Comparison of ENCODE assay signal across 7 mouse cellular contexts in the genomic region with DNA sequence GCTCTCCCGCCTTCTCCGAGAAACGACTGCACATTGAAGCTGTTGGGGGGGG. TPM values are rescaled to one million over a fixed set of nuclear protein-coding genes. Genes with fewer than 3 reads are reported as not detected.
DNase-seq lines count a peak whose midpoint lies in the region; ATAC-seq lines count a peak whose summit lies in the region.

A gene (plus strand): TSS at position 17 of the 52 bp plus-strand sequence.

- H3K27ac ChIP-seq in forebrain, embryonic 15.5 days (replicated peaks), result peak within 1 kb of the TSS; percentile 99
- peak within 1 kb of the TSS; percentile 99 for H3K27ac ChIP-seq in hindbrain, embryonic 13.5 days
- H3K27ac ChIP-seq in liver, embryonic 16.5 days (ENCODE audit: low read length), result peak within 1 kb of the TSS; percentile 92

- DNase-seq in urinary bladder, adult 2 months (ENCODE audit: low spot score), result no peak
- DNase-seq in urinary bladder, postnatal 4 days (ENCODE audit: low spot score in 2 of 2), result no peak
- DNase-seq in embryo, embryonic 10.5 days (ENCODE audit: low spot score), result no peak
- no peak for DNase-seq in right cerebral cortex, adult 18-20 months

- peak within 1 kb of the TSS; percentile 86 for H3K9ac ChIP-seq in forebrain, embryonic 15.5 days (replicated peaks)
- peak within 1 kb of the TSS; percentile 90 for H3K9ac ChIP-seq in hindbrain, embryonic 13.5 days
- peak within 1 kb of the TSS; percentile 91 for H3K9ac ChIP-seq in liver, embryonic 16.5 days (ENCODE audit: low read depth, low read length)

- 0% methylated on average over 3 of the region's 3 CpGs for WGBS in forebrain, embryonic 15.5 days
- 0% methylated on average over 3 of the region's 3 CpGs for WGBS in hindbrain, embryonic 13.5 days
- WGBS in liver, embryonic 16.5 days (ENCODE audit: insufficient replicate concordance), result 0% methylated on average over 3 of the region's 3 CpGs

- peak within 1 kb of the TSS; percentile 91 for H3K4me3 ChIP-seq in forebrain, embryonic 15.5 days
- H3K4me3 ChIP-seq in hindbrain, embryonic 13.5 days, result peak within 1 kb of the TSS; percentile 67
- H3K4me3 ChIP-seq in liver, embryonic 16.5 days (ENCODE audit: low read depth, low read length), result peak within 1 kb of the TSS; percentile 81

- peaks cover 45% of the 10 kb centered on the region for H3K4me1 ChIP-seq in forebrain, embryonic 15.5 days
- H3K4me1 ChIP-seq in hindbrain, embryonic 13.5 days (replicated peaks), result peaks cover 51% of the 10 kb centered on the region
- H3K4me1 ChIP-seq in liver, embryonic 16.5 days (ENCODE audit: control insufficient read depth, low read depth, low read length), result peaks cover 10% of the 10 kb centered on the region

- H3K36me3 ChIP-seq in forebrain, embryonic 15.5 days, result peaks cover 17% of the 10 kb centered on the region
- H3K36me3 ChIP-seq in hindbrain, embryonic 13.5 days, result peaks cover 21% of the 10 kb centered on the region
- H3K36me3 ChIP-seq in liver, embryonic 16.5 days (ENCODE audit: control insufficient read depth, insufficient read depth), result peaks cover 11% of the 10 kb centered on the region

- no peaks in the 10 kb centered on the region for H3K27me3 ChIP-seq in forebrain, embryonic 15.5 days
- 0 out of 2 replicates have a peak, but pooled peaks cover 4% of the 10 kb centered on the region for H3K27me3 ChIP-seq in hindbrain, embryonic 13.5 days
- H3K27me3 ChIP-seq in liver, embryonic 16.5 days (ENCODE audit: control insufficient read depth, insufficient read depth, low read depth, low read length), result no peaks in the 10 kb centered on the region

- H3K9me3 ChIP-seq in forebrain, embryonic 15.5 days, result no peaks in the 10 kb centered on the region
- no peaks in the 10 kb centered on the region for H3K9me3 ChIP-seq in hindbrain, embryonic 13.5 days
- H3K9me3 ChIP-seq in liver, embryonic 16.5 days (replicated peaks; ENCODE audit: control insufficient read depth, low read length), result no peaks in the 10 kb centered on the region

- no peak for ATAC-seq in forebrain, embryonic 15.5 days (replicated peaks)
- no peak for ATAC-seq in hindbrain, embryonic 13.5 days (ENCODE audit: low FRiP score)
- no peak for ATAC-seq in liver, embryonic 16.5 days (ENCODE audit: low read depth)

- peak within 1 kb of the TSS; percentile 83 for H3K4me2 ChIP-seq in forebrain, embryonic 15.5 days (replicated peaks)
- peak within 1 kb of the TSS; percentile 76 for H3K4me2 ChIP-seq in hindbrain, embryonic 13.5 days
- peak within 1 kb of the TSS; percentile 83 for H3K4me2 ChIP-seq in liver, embryonic 16.5 days (ENCODE audit: low read depth, low read length)

RNA-seq across cellular contexts. Expression of the gene that starts here (rescaled TPM):
- 42.8 and 43.1 TPM in 2 replicates for polyA plus RNA-seq in urinary bladder, adult 2 months (2012; rRNA removed)
- 16.7 and 21.7 TPM in 2 replicates for polyA plus RNA-seq in forebrain, embryonic 15.5 days (2015; fragmentation: Nextera tagmentation; extraction: Ambion mirVana)
- 17.7 and 20.4 TPM in 2 replicates for polyA plus RNA-seq in hindbrain, embryonic 13.5 days (2015; fragmentation: Nextera tagmentation; extraction: Ambion mirVana)
- polyA plus RNA-seq in liver, embryonic 16.5 days (2015; fragmentation: Nextera tagmentation; extraction: Ambion mirVana), result 3.5 and 3.6 TPM in 2 replicates
